ENCODE assay signal across 7 mouse cellular contexts in the genomic region with DNA sequence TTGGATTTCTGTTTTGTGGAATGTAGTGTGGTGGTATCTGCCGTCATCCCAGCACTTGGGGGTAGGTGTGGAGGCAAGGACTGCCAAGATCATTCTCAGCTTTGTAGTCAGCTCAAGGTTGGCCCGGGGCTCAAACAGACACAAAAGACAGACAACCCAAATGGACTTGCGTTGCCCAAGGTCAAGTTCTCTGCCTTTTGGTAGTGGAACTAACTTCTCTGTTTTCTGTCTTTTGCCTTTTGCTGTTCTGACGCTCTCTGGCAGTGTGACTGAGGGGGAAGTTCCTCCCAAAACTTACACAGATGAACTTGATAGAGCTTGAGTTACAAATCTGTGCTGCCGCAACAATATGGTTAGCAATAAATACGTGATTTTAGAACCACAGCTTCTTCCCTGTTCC. TPM values are rescaled to one million over a fixed set of nuclear protein-coding genes. Genes with fewer than 3 reads are reported as not detected.
DNase-seq lines count a peak whose midpoint lies in the region; ATAC-seq and TF ChIP-seq lines count a peak whose summit lies in the region.

No protein-coding gene starts in this region.

- 18% methylated on average over 6 of the region's 6 CpGs for WGBS in liver, embryonic 13.5 days (ENCODE audit: insufficient replicate concordance)
- 14% methylated on average over 6 of the region's 6 CpGs for WGBS in liver, embryonic 12.5 days (ENCODE audit: insufficient replicate concordance)
- WGBS in embryonic facial prominence, embryonic 12.5 days, result 22% methylated on average over 6 of the region's 6 CpGs
- WGBS in olfactory bulb, adult 2 months, result 20% methylated on average over 6 of the region's 6 CpGs

- no peak for DNase-seq in liver, embryonic 13.5 days
- DNase-seq in induced T-regulatory cell, adult 2 months (ENCODE audit: low read depth), result peak; percentile 0
- no peak for DNase-seq in cerebellum, postnatal 10 days
- DNase-seq in left cerebral cortex, postnatal 10 days (ENCODE audit: extremely low spot score in 1 of 2, low spot score in 2 of 2), result no peak

- no peak for TF ChIP-seq CTCF in olfactory bulb, adult 2 months (IDR thresholded peaks at IDR 0.05; ENCODE audit: insufficient read depth, low read depth, low read length)

- no peaks in the 10 kb centered on the region for H3K9me3 ChIP-seq in liver, embryonic 13.5 days (replicated peaks)
- no peaks in the 10 kb centered on the region for H3K9me3 ChIP-seq in liver, embryonic 12.5 days (replicated peaks)
- no peaks in the 10 kb centered on the region for H3K9me3 ChIP-seq in embryonic facial prominence, embryonic 12.5 days

- H3K27me3 ChIP-seq in liver, embryonic 13.5 days, result peaks cover 84% of the 10 kb centered on the region
- peaks cover 87% of the 10 kb centered on the region for H3K27me3 ChIP-seq in liver, embryonic 12.5 days (replicated peaks)
- H3K27me3 ChIP-seq in embryonic facial prominence, embryonic 12.5 days, result peaks cover 55% of the 10 kb centered on the region

- intact Hi-C loops in left cerebral cortex, postnatal 10 days (cut with DNase I), result loop anchor here (5.0 kb wide), 1 partner anchor 61 kb away; no protein-coding TSS in a partner anchor

- H3K4me1 ChIP-seq in liver, embryonic 13.5 days (replicated peaks), result peaks cover 14% of the 10 kb centered on the region
- peaks cover 16% of the 10 kb centered on the region for H3K4me1 ChIP-seq in liver, embryonic 12.5 days
- H3K4me1 ChIP-seq in embryonic facial prominence, embryonic 12.5 days, result no peaks in the 10 kb centered on the region
- H3K4me1 ChIP-seq in olfactory bulb, adult 2 months (ENCODE audit: control insufficient read depth, insufficient read depth, low read length), result peaks cover 19% of the 10 kb centered on the region

- TF ChIP-seq POLR2A in olfactory bulb, adult 2 months (IDR thresholded peaks at IDR 0.05; ENCODE audit: insufficient read depth, low read depth, low read length), result no peak

- no peak for ATAC-seq in liver, embryonic 13.5 days (ENCODE audit: low read depth)
- ATAC-seq in liver, embryonic 12.5 days, result no peak
- no peak for ATAC-seq in embryonic facial prominence, embryonic 12.5 days (ENCODE audit: insufficient number of reproducible peaks, insufficient read depth, low FRiP score, low TSS enrichment)

- H3K36me3 ChIP-seq in liver, embryonic 13.5 days, result no peaks in the 10 kb centered on the region
- no peaks in the 10 kb centered on the region for H3K36me3 ChIP-seq in liver, embryonic 12.5 days
- H3K36me3 ChIP-seq in embryonic facial prominence, embryonic 12.5 days, result no peaks in the 10 kb centered on the region

- no peak overlapping the region for H3K27ac ChIP-seq in liver, embryonic 13.5 days
- no peak overlapping the region for H3K27ac ChIP-seq in liver, embryonic 12.5 days
- H3K27ac ChIP-seq in embryonic facial prominence, embryonic 12.5 days, result no peak overlapping the region
- H3K27ac ChIP-seq in olfactory bulb, adult 2 months (ENCODE audit: insufficient read depth, low read depth, low read length), result peak overlapping the region; percentile 54

- H3K9ac ChIP-seq in liver, embryonic 13.5 days, result no peak overlapping the region
- no peak overlapping the region for H3K9ac ChIP-seq in liver, embryonic 12.5 days
- H3K9ac ChIP-seq in embryonic facial prominence, embryonic 12.5 days, result no peak overlapping the region

- H3K4me3 ChIP-seq in liver, embryonic 13.5 days (replicated peaks), result no peak overlapping the region
- H3K4me3 ChIP-seq in liver, embryonic 12.5 days, result no peak overlapping the region
- H3K4me3 ChIP-seq in embryonic facial prominence, embryonic 12.5 days, result no peak overlapping the region; the same call in 1 of the 2 replicates
- H3K4me3 ChIP-seq in olfactory bulb, adult 2 months (ENCODE audit: insufficient read depth, low read depth, low read length), result peak overlapping the region; percentile 42

- H3K4me2 ChIP-seq in liver, embryonic 13.5 days, result peak overlapping the region; percentile 84; the same call in 1 of the 2 replicates
- no peak overlapping the region for H3K4me2 ChIP-seq in liver, embryonic 12.5 days
- H3K4me2 ChIP-seq in embryonic facial prominence, embryonic 12.5 days (replicated peaks), result peak overlapping the region; percentile 22

RNA-seq across cellular contexts. Expression of a gene that starts 1.3 kb away (rescaled TPM):
- 0.27 and 0.89 TPM in 2 replicates for polyA plus RNA-seq in liver, embryonic 13.5 days (2015; fragmentation: Nextera tagmentation; extraction: Ambion mirVana)
- polyA plus RNA-seq in liver, embryonic 12.5 days (2016; fragmentation: Nextera tagmentation; extraction: Ambion mirVana), result 0.42 and 0.68 TPM in 2 replicates
- 2.5 and 3.0 TPM in 2 replicates for polyA plus RNA-seq in embryonic facial prominence, embryonic 12.5 days (2016; fragmentation: Nextera tagmentation; extraction: Ambion mirVana)
- polyA plus RNA-seq in olfactory bulb, adult 2 months (2012; ENCODE audit: insufficient read depth, insufficient read length, low replicate concordance, missing spikeins), result not detected in 2 replicates
- 10 to 100 TPM; 56.0 to 56.2 TPM for total RNA-seq in left cerebral cortex, postnatal 10 days (2021)
